Mouse (Mus musculus) fibroblast of lung, adult 2 months (primary cell): ENCODE measurements around the gene Pkp4.

Experiments
- DNase-seq: peaks from one replicate; pipeline ENCODE4 v3.0.0-alpha.2; 2011; ENCODE audit warnings: low read depth

Gene Pkp4

DNA sequence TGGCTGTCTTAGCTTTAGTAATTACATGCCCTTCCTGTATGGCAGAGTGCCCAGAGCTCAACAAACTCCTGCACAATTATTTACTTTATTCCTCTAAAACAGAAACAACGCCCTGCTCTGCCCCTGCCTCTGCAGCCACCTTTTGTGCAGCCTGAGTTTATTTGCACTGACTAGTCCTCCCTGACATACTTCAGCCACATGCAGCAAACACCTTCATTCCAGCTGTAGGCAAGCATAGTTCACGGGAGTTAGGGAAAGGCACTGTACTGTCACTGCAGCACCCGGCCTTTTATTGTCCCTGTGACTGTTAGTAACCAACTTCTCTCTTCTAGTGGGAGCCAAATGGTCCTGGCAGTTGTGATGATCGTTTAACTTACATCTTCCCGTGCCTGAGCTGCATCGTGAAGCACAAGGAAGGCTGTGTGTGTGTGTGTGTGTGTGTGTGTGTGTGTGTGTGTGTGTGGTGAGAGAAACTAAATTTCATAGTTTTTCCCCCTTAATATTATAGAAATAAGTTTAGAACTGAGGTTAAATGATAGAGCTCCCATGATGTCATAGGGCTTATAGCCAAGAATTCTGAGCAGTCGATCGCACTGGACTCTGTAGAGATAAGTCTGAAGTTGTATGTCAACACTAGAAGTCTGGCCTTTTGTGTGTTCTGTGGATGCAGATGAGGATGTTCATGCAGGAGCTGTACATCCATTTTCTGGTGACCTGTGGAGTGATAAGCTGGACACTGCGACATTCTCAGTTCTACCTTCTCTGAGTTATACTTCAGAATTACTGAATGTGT lies 59.5 kb downstream of the Pkp4 start:
- DNase-seq: no peak

DNA sequence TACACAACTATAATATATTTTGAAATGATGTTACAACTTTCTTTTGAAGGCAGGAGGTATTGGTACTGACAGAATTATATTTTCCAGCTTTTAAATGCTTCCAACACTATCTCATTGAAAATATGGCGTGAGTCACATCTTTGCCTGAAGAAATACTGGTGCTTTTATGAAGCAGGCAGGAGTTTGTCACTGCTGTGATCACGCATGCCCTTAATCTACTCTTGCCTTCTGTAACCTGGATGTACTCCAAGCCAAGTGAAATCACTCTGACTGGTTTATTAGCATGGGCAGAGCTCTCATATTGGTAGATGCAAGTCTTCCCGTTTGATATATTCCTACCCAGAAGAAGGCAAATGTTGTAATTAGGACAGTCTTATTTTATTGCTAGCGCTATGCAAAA lies 65.7 kb downstream of the Pkp4 start:
- DNase-seq: no peak

DNA sequence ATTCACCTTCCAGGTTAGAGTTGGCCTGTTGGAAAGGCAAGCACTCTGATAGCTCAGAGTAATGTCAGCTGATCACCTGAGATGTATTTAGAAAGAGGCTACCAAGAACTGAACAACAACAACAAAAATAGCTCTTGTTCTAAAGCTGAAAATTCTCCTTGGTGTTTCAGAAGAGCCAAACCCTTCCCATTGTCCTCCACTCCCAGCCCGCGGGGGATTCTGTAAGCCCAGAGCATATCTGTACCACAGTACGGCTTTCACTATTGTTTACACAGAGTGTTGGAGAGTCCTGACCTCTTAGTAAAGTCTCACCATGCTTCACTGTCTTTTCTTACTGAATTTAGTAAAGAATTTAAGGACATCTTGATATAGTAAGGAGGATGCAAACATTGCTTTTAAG lies 66.4 kb downstream of the Pkp4 start:
- DNase-seq: no peak

DNA sequence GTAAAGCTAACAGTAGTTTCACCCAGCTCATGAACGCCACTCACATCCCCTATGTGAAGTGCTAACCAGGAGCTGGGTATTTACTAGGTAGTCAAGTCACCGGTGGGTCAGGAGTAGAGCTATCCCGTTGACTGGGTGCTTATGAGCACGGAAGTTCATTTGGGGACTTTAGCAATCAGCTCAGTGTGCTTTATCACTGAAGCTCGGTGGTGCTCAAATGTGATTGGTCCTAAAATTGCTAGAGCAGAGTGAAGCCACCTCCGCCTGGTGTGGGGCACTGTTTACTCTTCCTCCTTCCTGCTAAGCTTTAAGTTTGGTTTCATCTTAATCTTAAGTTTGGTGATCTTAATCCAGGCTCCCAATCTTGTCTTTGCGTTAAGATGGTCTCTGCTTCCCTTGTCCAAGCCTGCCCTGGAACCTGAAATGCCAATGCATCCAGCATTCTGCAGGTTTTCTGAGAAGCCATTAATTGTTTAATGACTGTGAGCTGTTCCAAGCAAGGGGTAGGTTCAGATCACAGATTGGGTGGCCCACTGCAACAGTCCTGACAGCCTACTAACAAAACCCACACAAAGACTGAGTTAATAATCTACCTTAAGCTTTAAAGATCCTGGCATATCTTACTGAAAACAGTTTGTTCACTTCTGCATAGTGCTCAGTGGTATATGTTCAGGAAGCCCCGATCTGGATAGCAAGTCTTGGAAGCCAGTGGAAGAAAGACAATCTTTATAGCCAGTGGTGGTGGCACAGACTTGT lies 67.0 kb downstream of the Pkp4 start:
- DNase-seq: no peak

DNA sequence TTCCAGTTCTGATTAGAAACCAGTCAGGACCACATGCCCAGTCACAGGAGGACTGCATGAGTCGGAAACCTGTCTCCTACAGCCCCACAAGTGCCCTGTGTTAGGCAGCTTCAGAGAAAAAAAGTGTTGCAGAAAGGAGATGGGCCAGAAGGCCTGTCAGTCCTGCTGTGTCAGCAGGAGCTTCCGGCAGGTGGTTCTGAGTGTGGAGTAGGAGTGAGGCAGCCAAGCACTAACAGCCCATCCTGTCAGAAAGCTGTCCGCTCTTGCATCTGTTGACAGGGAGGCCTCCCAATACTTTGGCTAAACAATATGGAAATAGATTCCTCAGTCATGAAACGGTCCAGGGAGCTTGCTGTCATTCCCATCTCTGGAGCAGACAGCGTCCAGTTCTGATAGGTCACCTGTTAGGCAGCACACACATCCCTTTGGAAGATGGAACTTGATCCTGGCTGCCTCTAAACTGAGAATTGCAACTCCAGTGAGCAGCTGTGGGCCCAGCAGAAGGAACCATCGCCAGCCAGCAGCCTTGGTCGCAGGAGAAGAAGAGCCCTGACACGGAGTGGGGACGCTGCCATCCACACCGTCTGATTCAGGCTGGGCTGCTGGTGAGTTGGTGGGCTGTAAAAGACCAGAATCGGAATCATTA lies 68.7 kb downstream of the Pkp4 start:
- no peak for DNase-seq

DNA sequence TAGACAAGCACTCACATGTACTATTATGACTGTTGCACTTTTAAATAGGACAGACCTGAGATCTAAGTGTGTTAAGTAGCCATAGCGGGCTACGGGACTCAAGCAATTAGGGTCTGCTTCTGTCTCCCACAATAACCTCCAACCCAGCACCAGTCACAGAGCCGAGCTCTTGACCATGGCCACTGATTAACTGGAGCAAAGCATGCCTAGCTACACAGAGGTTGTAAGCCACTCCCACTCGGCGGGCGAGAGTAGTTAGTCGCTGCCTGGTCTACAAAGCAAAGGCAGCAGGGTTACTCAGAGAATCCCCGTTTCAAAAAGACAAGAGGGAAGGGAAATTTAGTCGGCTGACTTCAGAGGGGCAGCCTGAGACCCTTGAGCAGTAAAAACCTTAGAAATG lies 70.0 kb downstream of the Pkp4 start:
- no peak for DNase-seq

DNA sequence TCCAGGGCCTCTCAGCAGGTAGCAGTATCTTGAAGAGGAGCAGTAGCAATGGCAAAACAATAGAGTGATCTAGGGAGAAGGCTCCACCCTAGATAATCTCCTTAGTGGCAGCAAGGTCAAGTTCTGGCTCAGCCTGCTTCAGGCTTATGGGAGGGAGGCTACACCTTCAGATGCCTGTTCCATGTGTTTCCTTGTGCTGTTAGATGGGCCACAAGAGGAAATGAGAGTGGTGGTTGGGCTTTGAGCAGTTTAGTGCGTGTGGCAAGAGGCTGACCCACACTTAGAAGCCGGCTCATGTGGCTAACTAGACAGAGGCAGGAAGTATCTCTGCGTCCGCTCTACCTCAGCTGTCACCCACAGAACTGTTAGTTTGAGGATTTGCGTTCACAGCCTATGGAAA lies 70.9 kb downstream of the Pkp4 start:
- DNase-seq: no peak

DNA sequence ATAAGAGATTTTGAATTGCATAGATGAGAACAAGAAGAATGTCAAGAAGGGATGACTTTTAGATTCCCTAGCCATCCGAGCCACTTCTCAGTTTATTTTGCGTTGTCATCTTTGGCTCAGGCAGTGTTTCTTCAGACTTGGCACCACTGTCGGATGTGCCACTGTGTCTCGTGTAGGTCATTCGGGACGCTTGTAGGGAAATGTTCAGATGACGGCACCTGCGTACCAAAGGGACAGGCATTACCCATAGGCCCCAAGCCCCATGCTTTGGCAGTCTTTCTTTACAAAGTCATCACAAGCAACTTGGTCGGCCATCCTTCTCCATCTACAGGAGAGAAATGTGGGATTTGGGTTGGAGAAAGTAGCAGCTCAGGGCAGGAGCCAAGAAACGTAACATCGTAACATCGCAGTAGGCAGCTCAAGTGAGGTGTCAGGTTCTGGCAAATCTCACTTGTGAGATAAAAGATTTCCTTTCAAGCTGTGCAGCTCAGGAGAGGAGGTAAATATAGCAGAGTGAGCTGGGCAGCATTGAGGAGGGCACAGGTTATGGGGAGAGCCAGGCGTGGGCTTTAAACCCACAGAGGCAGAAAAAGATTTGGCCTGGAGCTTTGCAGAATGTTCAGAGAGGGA lies 72.8 kb downstream of the Pkp4 start:
- no peak for DNase-seq

DNA sequence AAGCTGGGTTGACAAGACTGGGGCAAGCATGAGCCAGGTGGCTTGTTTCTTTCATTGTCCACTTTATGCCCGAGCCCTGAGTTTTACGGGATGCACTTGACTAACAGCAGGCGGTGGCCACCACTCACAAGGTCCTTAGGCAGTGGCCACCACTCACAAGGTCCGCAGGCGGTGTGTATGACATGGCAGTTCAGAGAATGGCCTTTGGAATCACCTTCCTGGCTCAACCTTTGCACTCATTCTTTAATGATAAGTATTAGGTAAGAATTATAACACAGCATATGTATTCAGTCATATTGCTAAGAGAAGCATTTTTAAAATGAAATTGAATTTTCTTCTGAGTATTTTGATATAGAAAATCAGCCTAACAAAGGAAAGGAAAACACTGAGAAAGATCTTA lies 73.3 kb downstream of the Pkp4 start:
- no peak for DNase-seq

DNA sequence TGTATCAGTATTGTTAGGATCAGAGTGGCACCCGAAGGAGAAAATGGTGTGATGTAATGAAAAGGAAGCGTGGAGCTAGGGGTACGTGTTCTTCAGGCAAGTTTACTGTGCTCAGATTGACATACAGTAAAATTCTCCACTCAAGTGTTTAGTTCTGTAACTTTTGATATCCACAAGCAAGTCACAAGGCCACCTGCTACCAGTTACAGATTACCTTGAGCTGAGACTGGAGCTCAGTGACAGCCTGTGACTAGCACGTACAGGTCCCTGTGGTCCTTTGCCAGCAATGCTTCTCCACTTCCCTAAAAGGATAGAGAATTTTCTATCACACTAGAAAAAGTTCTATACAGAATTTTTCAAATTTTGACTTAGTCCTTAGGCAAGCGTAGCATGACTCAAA lies 73.9 kb downstream of the Pkp4 start:
- no peak for DNase-seq

DNA sequence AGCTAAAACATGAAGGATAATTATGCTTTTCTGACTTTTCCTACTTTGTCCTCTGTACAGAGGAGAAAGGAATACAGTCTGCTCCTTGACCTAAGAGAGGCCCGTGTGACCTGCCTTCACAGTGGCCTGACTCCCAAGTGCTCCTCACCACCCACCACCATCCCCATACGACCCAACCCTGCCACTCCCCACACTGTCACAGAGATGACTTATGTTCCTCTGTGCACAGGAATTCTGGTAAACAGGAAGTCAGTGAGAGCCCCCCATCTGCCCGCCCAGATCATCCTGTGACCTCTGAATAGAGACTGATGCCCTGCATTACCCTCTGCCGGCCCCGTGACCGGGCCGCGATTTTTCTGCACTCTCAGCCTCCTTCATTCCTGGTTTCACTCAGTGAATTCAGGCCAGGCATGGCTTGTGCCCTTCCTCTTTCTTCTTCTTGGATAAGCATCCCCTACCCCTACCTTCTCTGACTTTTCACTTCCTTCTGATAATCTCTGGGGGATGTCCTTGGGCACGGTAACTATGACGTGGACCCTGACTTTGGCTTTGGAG lies 79.3 kb downstream of the Pkp4 start:
- no peak for DNase-seq

DNA sequence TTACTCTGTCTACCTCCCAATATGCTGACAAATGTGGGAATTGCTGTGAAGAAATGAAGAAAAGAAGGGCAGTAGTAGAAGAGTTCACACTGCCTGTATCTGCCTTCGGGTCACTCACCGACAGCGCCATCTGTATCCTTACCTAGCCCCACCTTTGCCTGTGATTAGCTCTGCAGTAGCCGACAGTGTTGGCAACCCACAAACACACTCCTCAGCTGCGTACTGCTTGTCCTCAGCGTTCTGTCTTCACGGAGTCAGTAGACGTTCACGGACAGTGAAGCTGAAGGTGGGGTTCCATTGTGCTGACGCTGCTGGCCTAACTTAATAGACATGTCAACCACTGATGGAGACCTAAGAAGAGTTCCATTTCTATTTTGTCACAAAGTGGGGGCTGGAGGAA lies 81.5 kb downstream of the Pkp4 start:
- DNase-seq: no peak

DNA sequence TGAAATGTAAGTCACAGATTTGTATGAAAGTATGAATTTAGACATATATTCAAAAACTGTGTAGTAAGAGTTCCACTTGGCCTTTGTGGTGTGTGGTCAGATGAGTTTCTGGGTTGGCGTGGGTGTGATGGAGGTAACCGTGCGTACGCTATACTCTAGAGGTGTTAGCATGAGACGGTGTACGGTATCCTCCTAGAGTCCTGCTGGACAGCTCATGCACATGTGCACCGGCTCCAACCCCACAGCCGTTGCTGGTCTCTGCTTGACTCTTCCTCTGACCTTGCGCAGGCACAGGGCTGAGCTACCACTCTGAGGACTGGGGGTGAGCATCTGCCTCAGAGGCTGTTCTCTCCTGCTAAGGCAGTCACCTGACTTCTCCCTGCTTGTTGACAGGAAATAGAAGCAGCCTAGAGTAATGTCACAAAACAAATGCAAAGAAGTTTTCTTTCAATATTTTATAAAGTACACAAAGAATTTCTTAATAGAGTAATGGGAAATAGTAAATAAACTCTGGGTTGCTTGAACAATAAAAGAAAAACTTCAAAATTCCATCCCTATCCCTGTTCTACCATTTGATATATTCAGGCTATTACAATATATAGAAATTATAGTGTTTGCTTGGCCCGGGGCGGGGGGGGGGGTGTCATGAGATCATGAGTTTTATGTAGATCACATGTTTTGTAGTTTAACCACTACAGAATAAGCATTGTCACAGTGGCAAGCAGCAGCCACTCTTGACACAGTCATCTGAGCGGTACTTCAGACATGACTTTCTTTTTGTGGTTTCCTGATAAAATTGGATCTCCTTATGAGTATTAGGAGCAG lies 83.8 kb downstream of the Pkp4 start:
- DNase-seq: no peak

DNA sequence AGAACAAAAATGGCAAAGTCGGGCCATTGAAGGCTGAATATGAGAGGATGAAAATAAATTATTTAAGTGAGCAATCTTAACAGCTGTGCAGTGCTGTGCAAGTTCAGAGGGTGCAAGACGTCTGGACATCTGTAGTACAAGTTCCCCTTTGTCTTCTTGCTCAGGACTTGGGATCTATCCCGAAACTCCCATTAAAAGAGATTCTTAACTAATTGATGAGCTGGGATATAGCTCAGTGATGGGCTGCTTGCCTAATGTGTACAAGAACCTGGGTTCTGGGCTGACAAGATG lies 84.4 kb downstream of the Pkp4 start:
- no peak for DNase-seq

DNA sequence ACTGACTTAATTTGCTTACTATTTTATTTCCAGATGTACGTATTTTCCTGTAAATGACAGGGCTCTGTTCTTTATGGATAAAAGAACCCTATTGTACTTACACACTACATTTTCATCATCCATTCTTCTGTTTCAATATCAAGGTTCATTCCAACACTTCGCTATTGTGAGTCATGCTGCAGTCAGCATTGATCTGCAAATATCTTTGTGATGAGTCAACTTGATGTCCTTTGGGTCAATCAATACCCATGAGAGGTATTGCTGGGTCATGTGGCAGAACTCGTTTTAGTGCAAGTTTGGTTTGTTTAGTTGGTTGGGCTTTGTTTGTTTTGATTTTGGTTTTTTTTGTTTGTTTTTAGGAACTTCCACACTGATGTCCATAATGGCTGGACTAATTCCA lies 88.2 kb downstream of the Pkp4 start:
- no peak for DNase-seq

DNA sequence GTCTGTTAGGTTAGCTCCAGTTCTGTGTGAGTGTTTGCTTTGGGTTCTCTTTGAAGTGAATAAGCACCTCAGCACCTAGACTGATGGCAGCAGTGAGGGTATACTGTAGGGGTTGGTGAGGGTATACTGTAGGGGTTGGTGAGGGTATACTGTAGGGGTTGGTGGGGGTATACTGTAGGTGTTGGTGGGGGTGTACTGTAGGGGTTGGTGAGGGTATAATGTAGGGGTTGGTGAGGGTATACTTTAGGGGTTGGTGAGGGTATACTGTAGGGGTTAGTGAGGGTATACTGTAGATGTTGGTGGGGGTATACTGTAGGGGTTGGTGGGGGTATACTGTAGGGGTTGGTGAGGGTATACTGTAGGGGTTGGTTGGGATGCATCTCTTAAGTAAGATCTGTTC lies 92.2 kb downstream of the Pkp4 start:
- no peak for DNase-seq

DNA sequence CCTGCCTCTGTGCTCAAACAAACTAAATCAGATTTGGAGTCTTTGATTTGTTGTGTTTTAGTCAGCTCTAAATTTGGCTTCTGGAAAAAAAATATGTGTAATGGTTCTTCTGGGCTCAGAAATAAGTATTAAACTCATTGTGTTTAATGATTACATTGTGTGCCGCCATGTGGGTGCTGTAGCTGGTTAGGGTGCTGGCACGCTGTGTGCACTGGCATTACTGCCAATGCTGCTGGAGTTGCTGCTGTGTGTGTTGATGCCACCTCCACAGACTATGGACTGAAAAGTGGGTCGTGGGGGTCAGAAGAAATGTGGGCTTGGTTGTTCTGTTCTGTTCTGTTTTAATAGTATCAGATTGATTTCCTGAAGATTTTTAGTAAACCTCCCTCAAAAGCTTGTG lies 92.8 kb downstream of the Pkp4 start:
- no peak for DNase-seq

DNA sequence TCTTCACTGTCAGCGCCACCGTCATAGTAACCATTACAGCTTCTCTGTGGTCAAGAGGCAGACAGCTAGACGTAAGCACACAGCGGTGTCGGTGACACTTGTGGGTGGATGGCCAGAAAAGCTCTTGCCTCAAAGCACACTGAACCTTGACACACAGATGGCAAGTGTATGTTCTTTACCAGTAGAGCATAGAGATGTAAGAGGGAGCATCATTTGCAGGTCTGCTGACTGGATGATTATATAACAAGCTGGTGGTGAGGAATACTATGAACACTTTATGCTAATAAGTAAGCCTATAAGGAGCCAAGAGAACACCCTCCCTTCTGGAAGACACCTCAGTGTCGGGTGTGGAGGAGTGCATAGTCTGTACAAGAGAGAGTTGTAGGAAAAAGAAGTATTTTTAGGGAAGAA lies 98.2 kb downstream of the Pkp4 start:
- DNase-seq: no peak

DNA sequence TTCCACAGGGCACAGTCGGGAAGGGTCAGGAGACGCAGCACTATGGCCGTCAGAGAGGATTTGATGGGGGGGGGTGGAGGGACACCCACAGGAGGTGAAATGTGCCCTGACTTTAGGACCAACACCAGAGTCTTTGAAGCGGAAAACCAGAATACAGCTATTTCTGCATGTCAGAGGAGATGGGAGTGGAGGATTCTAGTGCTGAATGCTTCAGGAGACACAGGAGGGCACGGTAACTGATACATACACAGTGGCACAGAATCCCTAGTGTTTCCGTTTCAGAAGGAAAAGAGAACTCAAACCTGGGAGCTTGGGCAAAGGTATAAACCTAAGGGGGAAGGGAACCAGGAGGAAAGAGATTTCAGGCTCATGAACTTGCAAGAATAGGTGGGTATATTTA lies 98.7 kb downstream of the Pkp4 start:
- DNase-seq: no peak

DNA sequence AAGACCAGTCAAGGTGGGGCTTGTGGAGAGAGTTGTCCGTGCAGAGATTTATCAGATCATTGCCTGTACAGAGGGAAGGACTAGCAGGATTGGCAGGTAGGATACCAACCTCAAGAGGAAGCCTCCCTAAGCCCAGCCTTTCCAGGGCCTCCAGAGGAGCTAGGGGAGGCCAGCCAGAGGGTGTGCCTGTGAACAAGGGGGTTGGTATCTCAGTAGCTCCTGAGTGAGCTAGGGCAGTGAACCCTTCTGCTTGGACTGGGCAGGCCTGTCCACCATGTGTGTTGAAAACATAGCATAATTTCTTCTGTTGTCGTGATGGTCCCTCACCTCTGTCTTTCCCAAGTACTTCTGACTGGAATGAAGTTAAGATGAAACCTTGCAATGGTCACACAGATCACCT lies 100.6 kb downstream of the Pkp4 start:
- no peak for DNase-seq

DNA sequence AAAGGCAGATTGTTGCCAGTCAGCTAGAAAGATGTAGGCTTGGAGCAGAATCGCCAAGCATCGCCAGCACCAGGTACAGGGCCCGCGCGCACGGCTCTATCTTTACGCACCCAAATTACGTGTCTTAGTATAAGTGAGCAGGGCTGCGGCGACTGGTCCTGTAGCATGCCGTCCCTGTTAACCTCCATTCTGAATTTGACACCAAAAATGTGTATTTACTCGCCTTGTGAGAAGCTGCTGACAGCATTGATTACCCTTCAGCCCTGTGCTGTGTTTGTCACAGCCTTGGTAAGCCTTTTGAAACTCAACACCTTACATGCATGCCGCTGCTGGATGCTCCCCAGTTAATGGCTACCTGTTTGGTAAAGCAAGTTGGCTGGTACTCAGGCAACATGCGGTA lies 105.8 kb downstream of the Pkp4 start:
- no peak for DNase-seq

DNA sequence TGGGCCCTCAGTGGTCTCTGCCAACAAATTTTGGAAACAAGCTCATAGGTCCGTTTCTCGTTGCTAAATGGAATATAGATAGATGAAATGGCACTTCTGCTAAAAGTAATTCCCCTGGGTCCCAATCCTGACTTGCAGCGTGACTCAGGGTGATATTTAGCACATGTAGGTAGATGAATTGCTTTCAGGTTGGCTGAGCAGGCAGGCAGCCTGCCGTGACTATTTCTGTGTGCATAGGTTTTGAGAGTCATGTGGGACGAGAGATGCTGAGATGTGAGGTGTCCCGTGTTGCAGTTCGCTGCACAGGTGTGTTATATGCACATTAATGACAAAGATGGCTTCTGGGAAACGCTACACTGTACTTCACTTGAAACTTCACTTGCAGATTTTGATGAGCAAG lies 111.2 kb downstream of the Pkp4 start:
- DNase-seq: no peak
